Mouse (Mus musculus) heart, embryonic 10.5 days (tissue): ENCODE measurements around the gene Gal. TPM values are rescaled to one million over a fixed set of nuclear protein-coding genes. Genes with fewer than 3 reads are reported as not detected.

Experiments used
- DNase-seq: peaks from one replicate; pipeline ENCODE4 v3.0.0-alpha.2; 2017; ENCODE audit warnings: low spot score
- H3K27ac ChIP-seq: fragments of 300-500 bp; sonication (generic); 2 replicates; pipeline ENCODE4 v1.5.1; 2016; ENCODE audit warnings: mild to moderate bottlenecking
- H3K27me3 ChIP-seq: fragments of 300-500 bp; sonication (generic); 2 replicates; pipeline ENCODE4 v1.6.1; 2016; ENCODE audit warnings: mild to moderate bottlenecking; ENCODE audit not compliant: poor library complexity, insufficient read depth, severe bottlenecking
- H3K36me3 ChIP-seq: fragments of 300-500 bp; sonication (generic); 2 replicates; pipeline ENCODE4 v1.6.1; 2016; ENCODE audit warnings: mild to moderate bottlenecking, moderate library complexity
- H3K4me1 ChIP-seq: fragments of 300-500 bp; sonication (generic); 2 replicates; pipeline ENCODE4 v1.6.1; 2016; ENCODE audit warnings: mild to moderate bottlenecking
- H3K4me3 ChIP-seq: fragments of 300-500 bp; sonication (generic); 2 replicates; pipeline ENCODE4 v1.5.1; 2016; ENCODE audit warnings: mild to moderate bottlenecking, moderate library complexity
- H3K9me3 ChIP-seq: fragments of 300-500 bp; sonication (generic); 2 replicates; pipeline ENCODE4 v1.6.1; 2016; ENCODE audit warnings: mild to moderate bottlenecking, moderate library complexity
- WGBS: fragments of 180-500 bp; shearing (Covaris S2); methylation state at CpG from one replicate; pipeline ENCODE4 v1.1.7; 2016; 5-methylcytosine and 5-hydroxymethylcytosine counted together
- polyA plus RNA-seq: library from polyadenylated mRNA; unstranded; fragments of >200 nt; fragmentation: Nextera tagmentation; extraction: Ambion mirVana; gene quantifications from 2 replicates; pipeline ENCODE4 v1.2.1, GENCODE M21; 2016

Gene Gal
- polyA plus RNA-seq, 1 experiment from 2014 or later: 13.5 TPM

DNA sequence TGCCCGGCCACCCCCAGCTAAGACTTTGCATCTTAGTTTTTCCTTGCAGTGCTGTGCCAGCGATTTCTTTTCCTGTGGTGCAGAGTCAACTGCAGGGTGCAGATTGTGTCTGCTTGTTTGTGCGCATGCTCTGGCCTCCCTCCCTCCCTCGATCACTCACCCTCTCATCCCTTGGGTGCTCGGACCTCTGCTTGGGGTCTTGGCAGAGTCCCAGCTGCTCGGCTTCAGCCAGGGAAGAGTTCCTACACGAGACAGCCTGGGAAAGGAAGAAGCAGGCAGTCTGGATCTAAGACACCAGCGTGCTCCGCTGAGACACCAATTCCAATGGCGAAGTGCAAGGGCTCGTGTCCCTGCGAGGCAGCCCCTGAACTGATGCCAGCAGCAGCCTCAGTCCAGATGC is 41.0 kb downstream of the Gal start:
- H3K27me3 ChIP-seq: no peaks in the 10 kb centered on the region
- DNase-seq: no peak
- no peaks in the 10 kb centered on the region; the same call in 1 of the 2 replicates for H3K4me1 ChIP-seq
- no peak overlapping the region for H3K27ac ChIP-seq
- no peaks in the 10 kb centered on the region for H3K9me3 ChIP-seq
- no peak overlapping the region for H3K4me3 ChIP-seq
- WGBS: 68% methylated on average over 12 of the region's 12 CpGs
- H3K36me3 ChIP-seq: peaks cover 22% of the 10 kb centered on the region; the same call in 1 of the 2 replicates

DNA sequence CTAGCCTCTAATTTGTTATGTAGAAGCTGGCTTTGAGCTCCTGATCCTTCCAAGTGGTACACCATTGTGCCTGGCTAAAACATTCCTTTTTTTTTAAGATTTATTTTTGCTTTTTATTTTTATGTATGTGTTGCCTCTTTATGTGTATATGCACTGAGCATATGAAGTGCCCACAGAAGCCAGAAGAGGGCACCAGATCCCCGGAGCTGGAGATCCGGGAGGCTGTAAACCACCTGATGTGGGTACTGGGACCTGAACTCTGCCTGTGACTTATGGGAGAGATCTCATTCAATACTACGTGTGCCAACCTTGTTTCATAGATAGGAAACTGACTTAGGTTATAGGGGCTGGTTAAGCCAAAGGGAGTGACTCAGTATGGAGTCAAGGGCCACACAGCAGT is 46.1 kb downstream of the Gal start:
- Histone ChIP-seq H3K4me1 (no peaks in the 10 kb centered on the region), H3K27ac (no peak overlapping the region), H3K4me3 (no peak overlapping the region), H3K36me3 (peaks cover 38% of the 10 kb centered on the region; the same call in 1 of the 2 replicates), H3K27me3 (no peaks in the 10 kb centered on the region), H3K9me3 (no peaks in the 10 kb centered on the region)
- DNase-seq: no peak
- 84% methylated on average over 3 of the region's 3 CpGs for WGBS

DNA sequence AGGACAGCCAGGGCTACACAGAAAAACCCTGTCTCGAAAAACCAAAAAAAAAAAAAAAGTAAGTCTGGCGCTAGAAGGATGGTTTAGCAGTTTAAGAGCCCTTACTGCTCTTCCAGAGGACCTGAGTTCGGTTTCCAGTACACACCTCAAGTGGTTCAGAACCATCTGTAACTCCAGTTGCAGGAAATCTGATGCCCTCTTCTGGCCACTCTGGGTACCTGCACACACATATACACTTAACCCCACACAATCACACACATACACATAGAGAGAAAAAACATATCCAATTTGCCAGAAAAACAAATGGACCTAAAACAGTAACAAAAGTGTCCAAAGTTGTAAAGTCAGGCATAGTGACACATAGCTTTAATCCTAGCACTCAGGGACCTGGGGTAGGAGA is 49.3 kb downstream of the Gal start:
- no peak overlapping the region for H3K27ac ChIP-seq
- no peaks in the 10 kb centered on the region for H3K27me3 ChIP-seq
- H3K4me1 ChIP-seq: no peaks in the 10 kb centered on the region
- DNase-seq: no peak
- no peaks in the 10 kb centered on the region for H3K9me3 ChIP-seq
- H3K4me3 ChIP-seq: no peak overlapping the region
- H3K36me3 ChIP-seq: peaks cover 37% of the 10 kb centered on the region; the same call in 1 of the 2 replicates
- 83% methylated on average over 3 of the region's 3 CpGs for WGBS

DNA sequence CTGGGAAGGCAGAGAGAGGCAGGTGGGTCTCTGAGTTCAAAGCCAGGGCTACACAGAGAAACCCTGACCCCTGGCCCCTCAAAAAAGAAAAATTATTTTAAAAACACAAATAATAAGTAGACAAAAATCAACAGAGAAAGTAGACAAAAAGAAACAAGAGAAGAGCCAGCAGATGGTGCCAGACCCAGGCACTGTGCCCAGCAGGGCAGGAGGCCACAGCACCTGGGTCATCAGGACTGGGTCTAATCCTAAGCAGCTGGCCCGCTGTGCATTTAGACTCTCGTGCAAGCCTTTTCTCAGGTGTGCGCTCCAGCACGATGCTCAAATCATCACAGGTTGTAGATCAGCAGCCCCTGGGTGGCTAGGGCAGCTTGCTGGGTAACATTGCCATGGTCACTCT is 50.8 kb downstream of the Gal start:
- H3K4me1 ChIP-seq: no peaks in the 10 kb centered on the region
- no peak for DNase-seq
- no peaks in the 10 kb centered on the region for H3K27me3 ChIP-seq
- H3K27ac ChIP-seq: no peak overlapping the region
- 86% methylated on average over 4 of the region's 4 CpGs for WGBS
- peaks cover 32% of the 10 kb centered on the region; the same call in 1 of the 2 replicates for H3K36me3 ChIP-seq
- H3K4me3 ChIP-seq: no peak overlapping the region
- no peaks in the 10 kb centered on the region for H3K9me3 ChIP-seq

Other genes starting within 250 kb of the Gal start
- gene Mrpl21, start 131.6 kb downstream of the Gal start, polyA plus RNA-seq: 114 and 118 TPM in 2 replicates
- gene Ighmbp2, start 131.5 kb downstream of the Gal start, polyA plus RNA-seq: 7.2 and 7.4 TPM in 2 replicates
- 7.1 and 12.5 TPM in 2 replicates for gene Cpt1a, start 92.2 kb downstream of the Gal start, polyA plus RNA-seq
- 0.21 and 1.1 TPM in 2 replicates for gene Tesmin, start 25.7 kb downstream of the Gal start, polyA plus RNA-seq
- gene Ppp6r3, start 161.2 kb upstream of the Gal start, polyA plus RNA-seq: 63.4 and 63.5 TPM in 2 replicates